Mouse (Mus musculus) ES-Bruce4 (cell line): ENCODE measurements at regions not wholly inside any gene's neighbourhood (a gene's known extent, or its start where the extent isn't known, plus 50 kb on each side); places are given as distances from the start of the nearest gene placed in this dataset.

Experiments
- H3K27ac ChIP-seq: 2 replicates; pipeline ENCODE4 v1.5.1; 2012; ENCODE audit warnings: low read length, inconsistent platforms; ENCODE audit not compliant: insufficient read depth
- H3K27me3 ChIP-seq: 2 replicates; pipeline ENCODE4 v1.6.1; 2012; ENCODE audit warnings: mild to moderate bottlenecking, low read length, inconsistent platforms; ENCODE audit not compliant: control insufficient read depth, poor library complexity, insufficient read depth, severe bottlenecking
- H3K36me3 ChIP-seq: 2 replicates; pipeline ENCODE4 v1.6.1; 2012; ENCODE audit warnings: inconsistent platforms, mild to moderate bottlenecking, low read length, moderate library complexity; ENCODE audit not compliant: control insufficient read depth, poor library complexity, insufficient read depth, severe bottlenecking
- H3K4me1 ChIP-seq: one replicate; pipeline ENCODE4 v1.8.1; 2011; ENCODE audit warnings: low read length; ENCODE audit not compliant: control insufficient read depth, insufficient read depth
- H3K4me3 ChIP-seq: 2 replicates; pipeline ENCODE4 v1.5.1; 2011; ENCODE audit warnings: low read depth, mild to moderate bottlenecking, low read length
- H3K9ac ChIP-seq: 2 replicates; pipeline ENCODE4 v1.6.1; 2012; ENCODE audit warnings: low read depth, mild to moderate bottlenecking, inconsistent platforms; ENCODE audit not compliant: poor library complexity, severe bottlenecking
- H3K9me3 ChIP-seq: replicated peaks from 2 replicates; pipeline ENCODE4 v1.6.1; 2012; ENCODE audit warnings: mild to moderate bottlenecking, low read length, inconsistent platforms; ENCODE audit not compliant: control insufficient read depth, poor library complexity, insufficient read depth, severe bottlenecking
- CTCF ChIP-seq: IDR thresholded peaks from one replicate; pipeline ENCODE4 v1.8.1; 2011; ENCODE audit warnings: low read depth, low read length
- EP300 ChIP-seq: IDR thresholded peaks from 2 replicates; pipeline ENCODE4 v1.6.1; 2011; ENCODE audit warnings: low read depth, low read length; ENCODE audit not compliant: insufficient read depth
- POLR2A ChIP-seq: IDR thresholded peaks from one replicate; pipeline ENCODE4 v1.8.1; 2011; ENCODE audit warnings: low read length; ENCODE audit not compliant: insufficient read depth

DNA sequence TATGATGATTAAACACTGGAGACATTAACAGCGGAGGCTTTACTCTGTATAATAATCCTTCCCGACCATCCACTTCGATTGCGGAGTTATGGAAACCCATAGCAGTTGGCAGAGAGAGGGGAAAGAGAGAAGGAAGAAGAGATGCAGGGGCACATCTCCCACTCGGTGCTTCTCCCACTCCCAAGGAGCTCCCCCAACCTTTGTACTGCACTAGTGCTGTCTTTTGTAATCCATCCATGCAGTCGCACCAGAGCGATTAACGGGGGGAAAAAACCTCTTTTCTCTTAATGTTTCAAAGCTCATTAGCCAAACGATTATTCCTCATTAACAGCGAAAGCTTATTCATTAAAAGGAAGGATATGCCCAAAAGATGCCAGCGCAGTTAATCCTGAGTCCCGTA lies 244.6 kb upstream of the Pmfbp1 start:
- no peak overlapping the region for H3K4me3 ChIP-seq
- no peaks in the 10 kb centered on the region for H3K4me1 ChIP-seq
- no peaks in the 10 kb centered on the region for H3K9me3 ChIP-seq
- no peak overlapping the region for H3K27ac ChIP-seq
- no peaks in the 10 kb centered on the region for H3K36me3 ChIP-seq
- no peak for TF ChIP-seq CTCF
- no peak for TF ChIP-seq EP300
- TF ChIP-seq POLR2A, result no peak
- H3K9ac ChIP-seq, result no peak overlapping the region
- no peaks in the 10 kb centered on the region for H3K27me3 ChIP-seq

DNA sequence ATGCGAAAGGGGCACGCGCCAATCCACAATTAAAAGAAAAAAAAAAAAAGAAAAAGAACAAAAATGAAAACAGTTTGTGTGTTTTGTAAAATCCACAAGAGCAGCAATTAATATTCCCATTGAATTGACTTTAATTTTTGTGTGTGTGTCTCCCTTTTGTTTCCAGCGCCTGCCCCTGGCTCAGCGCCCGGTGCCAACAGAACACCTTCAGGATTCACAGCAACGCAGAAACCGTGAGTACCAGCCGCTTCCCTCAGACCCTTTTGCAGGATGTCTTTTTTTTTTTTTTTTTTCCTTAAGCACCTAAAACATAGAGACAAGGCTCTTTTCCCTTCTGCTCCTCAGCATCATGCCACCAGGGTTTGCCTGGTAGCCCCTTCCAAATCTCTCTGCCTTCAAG lies 244.1 kb upstream of the Pmfbp1 start:
- Histone ChIP-seq H3K9ac (no peak overlapping the region), H3K27me3 (no peaks in the 10 kb centered on the region), H3K4me3 (no peak overlapping the region), H3K4me1 (no peaks in the 10 kb centered on the region), H3K36me3 (no peaks in the 10 kb centered on the region), H3K27ac (no peak overlapping the region), H3K9me3 (no peaks in the 10 kb centered on the region)
- TF ChIP-seq CTCF, result no peak
- TF ChIP-seq EP300, result no peak
- no peak for TF ChIP-seq POLR2A

DNA sequence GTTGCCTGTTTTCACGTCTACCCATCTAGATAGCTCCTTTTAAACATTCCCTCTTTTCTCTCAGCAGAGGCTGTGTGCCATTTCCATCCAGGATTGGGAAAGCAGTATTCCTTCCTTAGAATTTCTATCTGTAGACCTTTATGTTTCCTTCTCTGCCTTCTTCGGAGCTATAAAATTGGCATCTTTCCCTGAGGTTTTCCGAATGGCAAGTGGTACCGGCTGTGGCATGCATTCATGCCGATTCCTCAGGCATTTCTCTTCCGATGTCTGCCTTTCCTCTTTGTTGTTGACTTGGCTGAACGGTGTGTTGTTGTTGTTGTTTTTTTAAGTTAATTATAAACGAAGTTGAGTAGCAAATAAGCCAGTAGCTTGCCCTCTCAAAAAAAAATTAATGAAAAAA lies 243.3 kb upstream of the Pmfbp1 start:
- H3K4me3 ChIP-seq, result no peak overlapping the region
- H3K36me3 ChIP-seq, result no peaks in the 10 kb centered on the region
- no peaks in the 10 kb centered on the region for H3K4me1 ChIP-seq
- H3K27ac ChIP-seq, result no peak overlapping the region
- H3K9ac ChIP-seq, result no peak overlapping the region
- H3K27me3 ChIP-seq, result no peaks in the 10 kb centered on the region
- no peaks in the 10 kb centered on the region for H3K9me3 ChIP-seq
- no peak for TF ChIP-seq CTCF
- TF ChIP-seq EP300, result no peak
- TF ChIP-seq POLR2A, result no peak

DNA sequence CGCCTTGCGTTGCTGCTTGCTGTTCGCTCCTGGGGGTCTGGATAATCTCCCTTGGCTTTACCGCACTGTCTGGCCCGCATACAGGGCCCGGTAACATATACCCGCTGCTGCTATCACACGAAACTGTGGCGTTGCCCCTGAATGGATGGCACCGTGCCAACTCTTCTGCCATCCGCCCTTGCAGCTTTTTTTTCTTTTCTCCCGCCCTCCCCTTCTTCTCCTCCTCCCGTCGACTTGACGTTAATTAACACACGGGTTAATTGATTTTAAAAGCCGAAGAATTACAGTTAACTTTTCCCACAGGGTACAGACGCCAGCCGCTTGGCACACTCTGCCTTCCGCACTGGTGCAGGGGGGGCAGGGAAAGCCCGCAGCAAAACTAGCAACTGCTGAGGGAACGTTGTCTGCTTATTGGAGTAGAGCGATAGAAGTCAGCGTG lies 242.4 kb upstream of the Pmfbp1 start:
- no peaks in the 10 kb centered on the region for H3K36me3 ChIP-seq
- no peaks in the 10 kb centered on the region for H3K27me3 ChIP-seq

DNA sequence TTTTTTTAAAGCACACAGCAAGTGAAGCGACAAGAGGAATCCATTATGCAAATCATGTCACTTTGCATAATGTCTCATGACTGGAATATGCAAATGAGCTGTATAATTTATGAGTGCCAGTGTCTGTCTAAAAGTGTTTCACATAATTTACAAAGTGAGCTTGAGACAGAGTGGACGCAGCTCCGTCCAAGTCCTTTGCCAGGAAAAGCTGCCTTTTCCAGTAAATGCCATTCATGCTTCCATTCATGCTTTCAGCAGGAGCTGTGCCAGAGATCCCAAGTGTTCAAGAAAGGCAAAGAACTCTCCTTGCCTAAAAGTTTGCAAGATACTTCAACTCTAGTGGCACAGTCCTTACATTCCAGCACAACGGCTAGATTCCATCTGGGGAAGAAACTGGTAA lies 241.4 kb upstream of the Pmfbp1 start:
- Histone ChIP-seq H3K4me1 (no peaks in the 10 kb centered on the region), H3K36me3 (no peaks in the 10 kb centered on the region), H3K9me3 (no peaks in the 10 kb centered on the region), H3K9ac (no peak overlapping the region), H3K27ac (no peak overlapping the region), H3K4me3 (no peak overlapping the region), H3K27me3 (no peaks in the 10 kb centered on the region)
- TF ChIP-seq EP300 (no peak), CTCF (no peak), POLR2A (no peak)

More for the DNA sequence above, 242.4 kb upstream of the Pmfbp1 start:
- no peak for TF ChIP-seq POLR2A
- no peak for TF ChIP-seq CTCF
- no peak for TF ChIP-seq EP300
- H3K9ac ChIP-seq, result no peak overlapping the region
- no peaks in the 10 kb centered on the region for H3K9me3 ChIP-seq
- no peak overlapping the region for H3K27ac ChIP-seq
- H3K4me1 ChIP-seq, result no peaks in the 10 kb centered on the region
- H3K4me3 ChIP-seq, result no peak overlapping the region

DNA sequence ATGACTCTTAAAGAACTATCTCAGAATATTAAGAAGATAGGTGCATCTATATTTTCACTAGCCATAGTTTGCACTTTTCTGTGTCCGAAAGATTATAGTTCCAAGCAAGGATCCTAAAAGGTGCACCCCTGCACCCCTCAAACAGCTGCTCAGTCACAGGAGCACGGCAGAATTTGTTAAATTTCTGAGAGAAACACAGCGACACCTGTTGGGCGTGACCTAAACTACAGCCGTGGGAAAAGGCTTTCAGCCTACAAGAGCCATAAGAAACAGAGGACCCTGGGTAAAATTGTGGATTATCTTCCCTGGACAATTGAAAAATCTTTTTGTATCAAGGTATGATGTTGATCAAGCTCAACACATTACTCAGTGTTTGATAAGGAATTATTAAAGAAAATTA lies 214.7 kb upstream of the Pmfbp1 start:
- Histone ChIP-seq H3K4me3 (no peak overlapping the region), H3K9ac (no peak overlapping the region), H3K36me3 (no peaks in the 10 kb centered on the region), H3K9me3 (no peaks in the 10 kb centered on the region), H3K27ac (no peak overlapping the region), H3K27me3 (peaks cover 2% of the 10 kb centered on the region), H3K4me1 (no peaks in the 10 kb centered on the region)
- TF ChIP-seq EP300, result no peak
- TF ChIP-seq CTCF, result peak; percentile 37
- TF ChIP-seq POLR2A, result no peak
